Mouse (Mus musculus) lung, postnatal 14 days (tissue): ENCODE measurements around the gene Scoc.
A peak's percentile ranks its signal among the peaks of the same experiment; 100 is the strongest.
"Not testable (repeated sequence)": the region's sequence is repeated elsewhere in the genome, so short reads cannot be mapped to it uniquely, and the experiment has no call there.

Source experiments
- DNase-seq: peaks from one replicate; pipeline ENCODE4 v3.0.0; 2021

Gene Scoc

DNA sequence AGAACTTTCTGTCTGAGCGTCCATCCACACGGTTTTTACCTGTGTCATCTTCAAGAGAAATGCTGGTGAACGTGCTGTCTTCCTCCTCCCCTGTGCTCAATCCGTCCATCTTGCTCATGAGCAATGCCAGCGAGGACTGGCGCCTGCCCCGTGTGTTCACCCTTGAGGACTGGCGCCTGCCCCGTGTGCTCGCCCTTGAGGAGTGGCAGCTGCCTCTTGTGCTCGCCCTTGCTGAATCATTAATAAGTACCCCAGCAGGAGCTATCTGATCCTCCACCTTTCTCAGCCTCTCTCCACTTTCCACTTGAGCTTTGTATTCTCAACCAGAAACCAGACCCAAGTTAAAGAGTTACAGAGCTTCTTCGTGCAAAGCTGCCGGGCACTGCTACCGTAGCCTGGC is at the start of gene Scoc:
Gene Scoc, minus strand, starts transcription at position 170 of the 400 bp plus-strand sequence.
- no peak for DNase-seq

DNA sequence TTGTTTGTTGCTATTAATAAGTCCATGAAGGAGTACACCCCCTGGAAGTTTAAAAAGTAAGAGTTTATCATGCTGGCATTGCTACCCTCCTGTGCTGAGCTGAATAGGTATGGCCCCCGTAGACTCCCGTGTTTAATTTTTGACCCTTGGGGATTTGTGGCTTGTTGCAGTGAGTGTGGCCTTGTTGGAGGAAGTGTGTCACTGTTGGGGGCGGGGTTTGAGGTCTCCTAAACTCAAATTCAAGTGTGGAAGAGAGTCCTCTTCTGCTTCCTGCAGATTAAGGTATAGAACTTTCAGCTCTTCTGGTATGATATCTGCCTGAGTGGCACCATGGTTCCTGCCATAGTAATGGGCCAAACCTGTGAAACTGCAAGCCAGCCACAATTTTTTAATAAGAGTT is 1.4 kb upstream of the Scoc start:
- DNase-seq: no peak

DNA sequence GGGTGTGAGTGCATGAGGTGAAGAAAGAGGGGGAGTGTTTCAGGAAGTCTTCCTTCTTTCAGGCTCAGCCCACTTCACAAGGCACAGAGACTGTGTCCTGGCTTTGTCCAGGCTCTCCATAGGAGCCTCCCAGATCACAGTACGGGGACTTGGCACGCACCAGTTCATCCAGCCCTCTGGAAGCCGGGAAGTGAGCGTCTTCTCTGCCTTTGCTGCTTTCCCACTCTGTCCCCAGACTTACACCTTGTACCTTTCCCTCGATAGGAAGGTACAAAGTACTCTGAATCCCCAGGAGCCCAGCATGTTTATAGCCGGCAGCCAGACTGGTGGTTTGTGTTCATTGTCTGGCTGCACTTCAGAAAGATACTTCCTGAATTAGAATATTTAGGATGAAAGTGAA is 1.1 kb downstream of the Scoc start:
- DNase-seq: no peak

DNA sequence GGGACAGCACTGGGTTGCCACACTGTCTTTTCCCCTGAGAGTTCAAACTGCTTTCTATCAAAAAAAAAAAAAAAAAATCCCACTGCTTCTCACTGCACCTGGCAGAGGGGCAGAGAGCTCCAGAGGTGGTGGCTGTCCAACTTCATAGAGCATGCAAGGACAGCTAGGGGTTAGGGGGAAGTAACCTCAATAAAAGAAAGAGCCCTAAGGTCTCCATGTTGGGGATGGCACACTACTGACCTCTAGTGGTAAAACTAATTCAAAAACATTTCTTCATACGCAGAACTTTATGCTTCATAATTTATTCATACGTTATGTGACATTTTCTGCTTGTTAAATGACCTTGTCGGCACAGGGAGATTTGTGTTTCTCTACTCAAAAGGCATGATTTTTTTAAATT is 7.1 kb downstream of the Scoc start:
- DNase-seq: no peak

DNA sequence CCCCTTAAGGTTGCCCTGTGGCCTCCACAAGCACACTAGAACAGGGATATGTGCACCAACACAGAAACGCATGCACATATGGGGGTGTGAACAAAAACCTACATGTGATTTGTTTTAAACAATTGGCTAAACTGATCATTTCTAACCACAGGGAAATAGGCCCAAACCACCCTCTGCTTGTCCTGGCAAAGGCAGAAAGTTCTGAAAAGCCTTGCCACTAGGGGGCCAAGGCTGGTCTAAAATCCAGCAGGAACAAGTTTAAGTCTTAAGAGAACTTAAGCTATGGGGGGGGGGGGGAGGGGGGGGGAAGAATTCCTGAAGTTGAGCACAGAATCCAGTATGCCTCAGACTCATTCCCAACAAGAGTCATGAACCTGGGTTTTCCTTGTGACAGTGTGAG is 8.2 kb downstream of the Scoc start:
- DNase-seq: peak; percentile 54

DNA sequence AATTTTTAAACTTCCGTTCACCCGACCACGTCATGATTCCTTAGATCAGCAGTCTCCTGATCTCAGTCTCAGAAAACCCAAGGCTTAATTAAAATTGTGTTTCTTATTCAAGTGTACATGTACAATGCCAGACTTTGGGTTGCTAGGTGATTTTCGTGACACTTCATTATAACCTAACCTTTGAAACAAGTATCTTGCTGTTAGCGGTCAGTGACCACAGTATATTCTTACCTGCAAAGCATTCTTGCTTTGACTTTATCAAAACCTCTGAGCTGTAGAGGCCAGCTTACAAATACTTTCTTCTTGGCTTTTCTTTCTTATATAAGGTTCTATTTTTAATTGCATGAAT is 15.2 kb downstream of the Scoc start:
- no peak for DNase-seq

DNA sequence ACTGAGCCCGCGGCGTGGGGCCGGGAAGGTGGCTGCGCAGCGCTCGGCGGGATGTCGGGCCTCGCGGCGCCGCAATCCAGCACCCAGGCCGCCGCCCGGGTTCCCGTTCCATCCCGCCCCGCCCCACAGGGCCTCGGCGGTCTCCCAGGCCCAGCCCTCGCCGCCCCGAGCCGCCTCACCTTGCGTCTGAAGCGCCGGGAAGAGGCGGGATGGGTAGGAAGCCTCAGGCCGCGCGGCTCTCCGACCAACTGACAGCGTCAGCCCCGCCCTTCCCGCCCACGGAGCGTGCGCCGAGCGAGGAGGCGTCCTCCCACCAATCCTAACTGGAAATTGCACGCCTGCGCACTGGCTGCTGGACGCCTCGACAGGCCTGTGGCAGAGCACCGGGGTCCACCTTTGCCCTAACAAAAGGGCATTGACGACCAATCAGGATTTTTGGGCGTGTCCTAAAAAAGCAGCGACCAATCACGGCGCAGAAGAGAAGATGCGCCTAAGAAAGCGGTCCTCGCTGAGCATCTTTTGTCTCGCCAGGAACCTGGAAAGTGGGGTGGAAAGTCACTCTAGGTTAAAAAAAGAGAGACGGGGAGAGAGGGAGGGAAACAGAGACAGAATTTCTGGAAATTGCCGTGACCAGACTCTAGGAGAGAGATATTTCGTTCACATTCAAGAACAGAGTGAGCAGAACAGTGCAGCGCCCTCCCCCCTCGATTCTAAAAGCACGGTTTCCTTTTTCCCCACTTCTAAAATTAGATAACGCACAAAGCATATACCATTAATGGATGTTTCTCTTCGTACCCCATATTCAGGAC is 15.7 kb downstream of the Scoc start:
- peak; percentile 98 for DNase-seq

DNA sequence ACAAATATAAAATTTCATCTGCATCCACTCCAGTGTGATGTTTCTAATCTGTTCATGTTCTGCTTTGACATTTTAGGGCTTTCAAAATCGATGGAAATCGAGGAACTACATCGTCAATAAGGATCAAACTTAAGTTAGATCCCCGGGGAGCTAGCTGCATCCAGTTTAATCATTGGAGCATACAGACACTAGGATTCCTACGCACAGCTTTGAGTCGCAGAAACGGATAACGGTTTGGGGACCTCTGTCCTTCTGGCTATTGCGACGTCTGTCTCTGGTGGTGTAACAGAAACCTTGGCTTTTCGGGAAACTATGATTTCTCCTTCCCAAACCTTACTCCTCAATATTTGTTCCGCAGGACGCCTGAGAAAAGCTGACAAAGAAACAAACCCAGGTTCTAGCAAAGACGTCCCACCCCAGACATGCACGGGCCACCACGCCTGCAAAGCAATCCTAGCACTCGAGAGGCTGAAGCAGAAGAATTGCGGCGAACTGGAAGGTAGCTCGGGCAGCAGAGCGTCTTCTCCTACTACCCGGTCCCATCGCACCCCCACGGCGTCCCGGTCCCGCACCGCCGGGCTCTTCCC is 16.4 kb downstream of the Scoc start:
- no peak for DNase-seq

DNA sequence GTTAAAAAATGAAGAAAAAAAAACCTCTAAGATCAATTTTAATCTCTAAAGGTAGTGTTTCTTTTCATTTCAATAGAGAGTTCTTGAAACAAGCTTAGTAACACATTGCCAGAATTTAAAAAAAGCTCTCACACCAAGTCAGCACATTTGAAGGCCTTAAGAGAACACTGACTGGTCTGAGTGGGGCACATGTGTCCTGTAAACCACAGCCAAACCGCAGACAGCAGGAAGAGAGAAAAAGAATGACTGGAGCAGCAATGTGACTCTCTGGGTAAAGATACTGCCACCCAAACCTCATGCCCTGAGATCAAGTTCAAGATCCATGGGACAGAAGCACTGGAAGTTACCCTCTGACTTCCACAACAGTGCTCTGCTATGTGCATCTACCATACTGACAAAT is 21.1 kb downstream of the Scoc start:
- DNase-seq: no peak

DNA sequence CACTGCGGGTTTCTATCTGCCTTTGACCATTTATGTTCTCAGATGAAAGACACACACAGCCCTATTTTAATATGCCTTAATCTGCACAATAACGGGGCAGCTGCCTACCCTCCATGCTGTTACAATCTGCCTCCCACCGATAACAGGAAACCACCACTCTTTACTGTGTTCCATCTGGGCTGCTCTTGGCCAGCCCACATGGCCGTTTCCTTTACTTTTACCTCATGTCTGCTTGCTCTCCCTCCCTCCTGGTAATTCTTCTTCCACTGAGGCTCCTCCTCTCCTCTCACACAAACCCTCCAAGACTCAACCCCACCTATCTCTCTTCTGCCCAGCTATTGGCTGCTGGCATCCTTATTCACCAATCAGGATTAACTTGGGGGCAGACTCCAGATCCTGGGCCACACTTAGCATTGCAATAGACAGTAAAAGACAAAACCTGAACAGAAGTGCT is 29.1 kb downstream of the Scoc start:
- no peak for DNase-seq

DNA sequence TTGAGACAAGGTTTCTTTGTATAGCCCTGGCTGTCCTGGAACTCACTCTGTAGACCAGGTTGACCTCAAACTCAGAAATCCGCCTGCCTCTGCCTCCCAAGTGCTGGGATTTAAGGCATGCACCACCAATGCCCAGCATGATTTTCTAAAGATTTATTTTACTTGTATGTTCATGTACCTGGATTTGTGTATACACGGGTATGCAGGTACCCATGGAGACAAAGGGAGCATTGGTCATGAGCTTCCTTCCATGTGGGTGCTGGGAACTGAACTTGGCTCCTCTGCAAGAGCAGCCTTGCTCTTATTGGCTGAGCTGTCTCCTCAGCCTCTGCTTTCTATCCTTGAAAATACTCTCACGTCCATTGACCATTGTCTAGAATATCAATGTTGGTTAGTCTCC is 29.6 kb downstream of the Scoc start:
- DNase-seq: not testable (repeated sequence)

DNA sequence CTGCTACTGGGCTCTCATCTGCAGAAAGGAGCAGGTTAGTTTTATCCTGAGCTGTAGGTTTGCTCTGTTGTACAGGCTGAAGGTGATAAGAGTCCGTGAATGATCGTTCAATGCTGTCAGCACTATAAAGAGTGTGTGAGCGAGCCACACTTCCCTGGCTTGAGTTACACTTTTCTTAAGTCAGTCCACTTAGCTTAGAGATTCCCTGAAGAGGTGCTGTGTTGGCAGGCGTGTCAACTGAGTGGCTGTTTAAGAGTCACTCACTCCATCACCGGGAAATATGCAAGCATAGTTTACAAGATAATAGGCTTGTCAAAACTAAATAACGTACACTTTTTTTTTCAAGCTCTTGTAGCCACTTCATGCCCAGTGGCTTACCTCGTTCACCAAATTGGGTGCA is 31.2 kb downstream of the Scoc start:
- DNase-seq: peak; percentile 10

DNA sequence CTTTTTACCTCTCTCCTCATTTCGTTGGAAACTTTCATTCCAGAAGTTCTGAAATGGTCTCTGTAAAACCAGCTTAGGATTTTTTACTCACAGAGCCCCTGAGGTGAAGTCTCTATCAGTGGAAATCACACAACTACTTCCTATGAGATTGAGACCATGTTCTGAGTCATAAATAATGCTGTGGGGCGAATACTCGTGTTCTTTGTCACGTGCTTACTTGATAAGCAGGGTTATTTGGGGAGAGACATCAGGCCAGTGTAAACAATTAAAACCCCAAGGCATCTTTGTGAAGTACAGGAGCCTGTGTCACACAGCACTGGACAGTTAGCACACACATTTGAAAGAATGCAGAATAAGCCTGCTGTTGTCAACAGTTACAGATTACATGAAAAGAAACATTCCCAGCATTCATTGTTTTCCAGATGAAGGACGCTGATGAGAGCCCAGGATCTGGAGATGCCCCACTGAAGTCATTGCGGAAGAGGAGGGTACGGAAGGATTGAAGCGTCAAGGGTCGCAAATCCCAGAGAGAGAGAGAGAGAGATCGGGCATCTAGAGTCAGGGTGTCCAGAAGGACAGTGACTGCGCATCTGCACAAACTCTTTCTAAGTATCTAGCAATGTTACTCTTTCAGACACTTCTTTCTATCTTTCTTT is 32.0 kb downstream of the Scoc start:
- DNase-seq: no peak

DNA sequence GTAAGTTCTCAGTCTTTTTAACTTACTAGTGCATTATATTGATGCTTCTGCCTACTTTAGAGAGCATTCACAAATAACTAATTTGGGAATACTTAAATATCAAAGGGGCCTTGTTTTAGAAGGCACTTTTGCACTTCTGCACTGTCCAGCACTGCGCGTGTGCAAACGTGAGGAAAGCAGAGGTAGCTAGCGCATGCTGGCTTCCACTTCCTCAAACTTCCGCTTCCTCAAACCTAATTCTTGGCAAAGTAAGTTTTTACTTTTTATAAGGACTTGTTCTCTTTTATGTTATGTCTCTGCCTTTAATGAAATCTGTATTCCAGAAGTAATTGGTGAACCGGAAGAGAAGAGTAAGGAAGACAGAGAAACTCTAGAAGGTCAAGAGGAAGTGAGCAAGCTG is 33.0 kb downstream of the Scoc start:
- DNase-seq: no peak

DNA sequence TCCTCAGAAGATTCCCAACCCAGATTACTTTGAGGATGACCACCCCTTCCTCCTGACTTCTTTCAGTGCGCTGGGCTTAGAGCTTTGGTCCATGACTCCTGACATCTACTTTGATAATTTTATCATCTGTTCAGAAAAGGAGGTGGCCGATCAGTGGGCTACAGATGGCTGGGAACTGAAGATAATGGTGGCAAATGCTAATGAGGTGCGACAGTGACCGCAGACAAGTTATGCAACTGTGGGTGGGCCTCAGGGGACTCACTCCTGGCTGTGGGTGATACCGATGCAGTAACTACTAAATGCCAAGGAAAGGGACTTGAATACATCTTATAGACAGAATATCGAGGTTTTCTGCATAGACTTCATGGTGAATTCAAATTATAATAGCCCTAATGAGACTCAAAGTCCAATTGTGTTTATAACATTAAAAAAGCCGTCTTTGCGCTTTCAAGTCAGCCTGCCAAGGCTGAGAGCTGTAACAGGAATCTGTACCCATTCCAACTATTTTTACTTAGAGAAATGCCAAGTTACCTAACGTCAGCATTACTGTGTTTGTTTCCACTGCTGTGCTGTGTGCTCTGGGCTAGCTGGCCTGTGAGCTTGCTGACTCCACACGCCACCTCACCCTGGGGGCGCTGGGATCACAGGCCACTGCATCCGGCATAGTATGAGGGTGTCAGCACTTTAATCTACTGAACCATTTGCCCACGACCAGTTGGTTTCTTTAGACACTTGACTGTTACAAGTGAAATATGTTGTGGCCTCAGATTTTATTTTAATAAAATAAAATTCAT is 35.0 kb downstream of the Scoc start:
- peak; percentile 5 for DNase-seq

DNA sequence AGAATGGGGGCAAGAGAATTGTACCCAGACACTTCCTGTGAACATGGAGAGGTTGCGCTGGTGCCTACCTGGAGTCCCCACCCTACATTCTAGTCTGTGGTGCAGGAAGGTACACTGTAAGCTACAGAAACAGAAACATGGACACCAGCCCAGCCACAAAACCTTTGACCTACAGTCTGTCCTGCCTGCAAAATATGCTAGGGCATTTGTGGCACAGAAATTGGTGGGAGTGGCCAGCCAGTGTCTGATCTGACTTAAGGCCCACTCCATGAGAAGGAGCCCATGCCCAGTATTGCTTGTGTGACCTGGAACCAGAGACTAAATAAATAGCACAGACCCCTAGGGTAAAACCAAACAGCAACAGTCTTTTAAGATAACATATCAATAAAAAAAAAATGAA is 36.8 kb downstream of the Scoc start:
- no peak for DNase-seq

DNA sequence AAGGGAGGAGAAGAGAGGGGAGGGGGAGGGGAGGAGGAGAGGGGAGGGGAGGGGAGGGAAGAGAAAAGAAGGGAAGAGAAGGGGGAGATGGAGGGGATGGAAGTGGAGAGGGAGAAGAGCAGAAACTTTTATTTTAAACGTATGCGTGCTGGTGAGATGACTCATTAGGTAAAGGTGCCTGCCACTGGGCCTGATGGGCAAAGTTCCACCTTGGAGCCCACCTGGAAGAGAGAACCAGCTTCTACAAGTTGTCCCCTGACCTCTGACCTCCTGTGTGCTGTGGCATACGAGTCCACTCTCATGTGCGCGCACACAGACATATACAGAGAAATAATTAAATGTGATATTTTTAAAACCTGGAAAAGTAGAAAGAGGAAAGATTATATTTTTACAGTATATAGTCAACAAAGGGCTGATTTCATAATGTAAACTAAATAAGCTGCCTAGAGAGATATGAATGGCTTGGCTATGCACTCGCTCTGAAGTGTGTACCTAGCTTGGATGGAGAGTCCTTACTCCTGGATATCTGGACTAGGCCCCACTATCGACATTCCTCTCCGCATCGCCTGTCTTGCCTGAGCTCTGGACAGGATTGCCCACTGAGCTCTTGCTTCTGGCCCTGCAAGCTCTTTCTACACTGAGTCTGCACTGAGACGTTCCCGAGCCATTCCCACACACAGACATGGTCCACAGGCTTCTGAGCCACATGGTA is 39.2 kb downstream of the Scoc start:
- peak; percentile 8 for DNase-seq

DNA sequence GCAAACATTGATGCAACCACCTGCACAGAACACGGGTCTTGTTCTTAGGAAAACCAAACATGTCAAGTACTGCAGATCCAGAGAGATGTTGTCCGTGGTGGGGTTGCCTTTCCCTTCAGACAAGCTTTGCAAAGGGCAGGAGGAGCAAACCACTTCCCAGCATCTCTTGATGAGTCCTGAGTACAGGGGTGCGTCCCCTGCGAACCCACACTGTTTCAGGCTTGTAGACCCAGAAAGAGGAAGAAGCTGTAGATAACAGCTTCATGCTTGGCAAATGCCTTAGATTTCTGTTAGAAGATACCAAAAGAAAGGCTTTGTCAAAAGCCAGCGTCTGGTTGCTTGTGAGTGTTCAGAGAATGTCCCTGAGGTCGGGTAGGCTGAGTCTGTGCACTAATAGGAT is 40.2 kb downstream of the Scoc start:
- DNase-seq: no peak

DNA sequence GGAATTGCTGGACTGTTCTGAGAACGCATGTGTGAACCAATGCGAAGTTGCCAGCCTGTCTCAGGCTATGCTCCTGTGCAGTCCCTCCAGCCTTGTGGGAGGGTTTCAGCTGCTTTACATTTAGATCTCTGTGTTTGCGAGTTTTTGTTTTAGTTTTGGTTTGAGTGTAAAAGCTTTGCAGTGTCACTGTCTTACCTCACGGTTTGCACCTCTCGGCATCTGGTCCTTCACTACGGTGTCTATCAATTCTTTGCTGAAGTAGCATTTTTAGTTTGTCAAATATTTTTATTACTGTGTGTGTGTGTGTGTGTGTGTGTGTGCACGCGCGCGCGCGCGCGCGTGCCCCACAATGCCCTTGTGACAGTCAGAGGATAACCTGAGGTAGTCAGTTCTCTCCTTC is 41.3 kb downstream of the Scoc start:
- no peak for DNase-seq

DNA sequence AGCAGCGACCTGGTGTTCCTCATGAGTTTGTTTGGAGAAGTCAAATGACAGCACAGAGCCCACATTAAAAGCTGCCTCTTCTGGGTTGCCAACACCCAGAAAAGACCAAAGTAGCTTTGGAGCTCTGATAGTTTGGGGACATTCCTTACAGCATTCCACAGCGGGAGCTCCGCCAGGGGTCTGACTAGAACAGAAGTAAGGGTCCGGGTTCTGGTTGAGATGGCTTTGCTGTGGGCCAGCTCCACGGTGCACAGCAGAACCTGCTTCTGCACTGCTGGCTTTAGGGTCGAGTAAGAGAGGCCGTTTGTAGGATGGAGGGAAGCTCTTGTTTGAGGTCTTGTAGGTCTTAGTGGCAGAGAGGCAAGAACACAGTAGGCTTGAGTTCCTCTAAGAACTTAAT is 49.7 kb downstream of the Scoc start:
- no peak for DNase-seq

DNA sequence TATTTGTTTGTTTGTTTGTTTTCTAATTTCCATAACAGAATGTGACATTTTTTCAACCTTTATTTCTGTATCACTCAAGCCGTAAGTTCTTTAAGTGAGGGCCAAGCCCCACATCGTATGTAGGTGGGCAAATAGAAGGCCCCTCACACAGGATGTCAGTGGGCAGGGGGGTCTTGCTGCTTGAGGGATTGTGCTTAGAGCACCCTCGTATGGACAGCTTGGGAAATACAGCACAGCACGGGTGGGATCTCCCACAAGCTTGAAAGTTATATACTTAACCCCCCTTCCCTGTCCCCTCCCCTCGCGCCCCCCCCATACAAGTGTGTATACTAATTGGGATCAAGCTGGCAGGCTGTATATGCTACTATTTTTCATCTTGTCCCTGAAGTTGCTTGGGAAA is 51.4 kb downstream of the Scoc start:
- no peak for DNase-seq

DNA sequence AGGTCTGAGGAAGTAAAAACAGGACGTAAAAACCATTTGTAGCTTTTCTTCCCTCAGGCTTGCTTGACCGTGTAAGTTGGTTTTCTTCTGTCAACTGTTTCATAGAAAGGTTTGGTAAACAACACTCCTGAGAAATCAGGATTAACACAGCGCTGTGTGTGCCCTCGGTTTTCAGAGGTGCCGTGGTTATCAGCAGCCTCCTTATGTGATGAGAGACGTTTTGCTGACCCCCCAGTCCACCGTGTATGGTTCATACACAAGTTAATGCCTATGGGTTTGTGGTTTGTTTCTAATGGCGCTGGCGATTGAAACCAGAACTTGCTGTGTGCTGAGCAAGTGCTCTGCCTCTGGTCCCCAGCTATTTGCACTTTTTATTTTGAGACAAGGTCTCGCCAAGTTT is 52.6 kb downstream of the Scoc start:
- no peak for DNase-seq

DNA sequence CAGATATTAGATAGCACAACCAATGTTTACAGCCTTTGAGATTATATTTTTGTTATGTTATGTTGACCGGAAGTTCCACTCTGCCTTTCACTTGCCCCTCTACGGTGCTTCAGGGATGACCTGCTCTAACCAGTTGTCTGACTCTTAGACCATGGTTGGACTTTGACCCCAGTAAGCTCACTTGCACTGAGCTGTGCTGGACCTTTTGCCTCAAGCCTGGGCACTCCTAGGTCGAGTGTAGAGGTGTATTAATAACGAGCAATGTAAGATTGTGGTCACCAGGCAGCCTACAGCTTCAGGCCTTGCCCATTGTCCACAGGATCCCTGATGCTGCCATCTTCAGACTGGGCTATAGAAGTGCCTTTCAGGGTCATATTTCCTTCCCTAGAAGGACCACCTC is 60.5 kb downstream of the Scoc start:
- DNase-seq: no peak
